Mouse (Mus musculus): ENCODE results near the gene Foxn4. TPM values are rescaled to one million over a fixed set of nuclear protein-coding genes. Genes with fewer than 3 reads are reported as not detected.

The Foxn4 gene
- polyA plus RNA-seq, 1 experiment from 2014 or later = not detected

DNA sequence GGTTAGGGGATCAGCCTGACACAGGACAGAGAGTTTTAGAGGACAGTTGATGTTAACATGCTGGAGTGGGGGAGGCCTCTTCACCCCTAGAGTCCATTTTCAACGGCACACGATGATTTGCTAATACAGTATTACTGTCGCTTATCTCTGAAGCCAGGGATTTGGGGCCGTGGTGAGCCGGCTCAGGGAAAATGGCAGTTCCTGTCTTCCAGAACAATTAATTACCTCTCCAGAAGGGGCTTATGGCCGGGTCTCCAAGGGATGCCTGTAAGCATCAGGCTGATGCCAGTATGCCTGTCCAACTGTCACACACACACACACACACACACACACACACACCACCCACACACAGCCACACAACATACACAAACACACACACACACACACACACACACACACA, 8.7 kb upstream of the Foxn4 start:
- DNase-seq = no peak
- Histone ChIP-seq H3K9ac (replicated peaks) (no peak overlapping the region), H3K9me3 (ENCODE audit: low read length) (no peaks in the 10 kb centered on the region), H3K27me3 (ENCODE audit: insufficient read depth, low read length) (no peaks in the 10 kb centered on the region), H3K4me1 (ENCODE audit: insufficient read depth) (no peaks in the 10 kb centered on the region), H3K4me3 (ENCODE audit: low read depth, low read length) (no peak overlapping the region), H3K36me3 (replicated peaks; ENCODE audit: insufficient read depth, low read length) (no peaks in the 10 kb centered on the region), H3K4me2 (ENCODE audit: low read depth, low read length) (no peak overlapping the region), H3K27ac (ENCODE audit: low read depth) (no peak overlapping the region)
- TF ChIP-seq EP300 (IDR thresholded peaks at IDR 0.05; ENCODE audit: low read depth) (no peak), CTCF (IDR thresholded peaks at IDR 0.05; ENCODE audit: low read depth) (no peak)
- ATAC-seq = no peak
- WGBS (ENCODE audit: insufficient replicate concordance) = 29% methylated on average over 6 of the region's 6 CpGs

DNA sequence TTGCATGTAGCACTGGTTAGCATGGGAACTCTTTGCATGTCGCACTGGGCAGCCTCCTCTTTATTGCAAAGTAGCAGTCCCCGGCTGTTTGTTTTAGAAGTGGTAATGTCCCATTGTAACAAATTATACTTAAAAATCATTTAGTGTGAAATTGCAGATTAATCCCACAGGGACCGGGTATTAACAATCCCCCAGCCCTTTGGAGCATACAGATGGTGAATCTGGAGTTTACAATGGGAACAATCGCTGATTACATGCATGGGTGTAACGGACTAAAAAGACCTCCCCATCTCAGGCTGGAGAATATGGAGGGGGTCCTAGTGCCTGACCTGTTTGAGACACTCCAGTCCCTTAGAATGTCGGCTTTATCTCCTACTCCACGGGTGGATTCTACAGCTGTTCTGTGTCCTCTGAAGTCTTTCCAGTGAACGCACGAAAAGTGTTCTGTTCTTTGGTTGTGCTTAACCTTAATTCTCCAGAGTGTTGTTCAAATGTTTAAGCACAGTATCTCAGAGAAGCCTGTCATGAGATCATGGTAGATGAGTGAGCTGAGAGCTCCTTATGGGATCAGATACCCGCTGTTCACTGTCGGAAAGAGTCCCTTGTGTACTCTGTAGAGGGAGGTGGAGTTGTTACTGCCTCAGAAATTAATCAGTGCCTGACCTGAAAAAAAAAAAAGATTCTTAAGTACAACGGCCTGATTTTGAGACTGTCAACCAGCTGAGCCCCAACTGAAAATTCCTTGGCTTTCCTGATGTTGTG, 6.0 kb upstream of the Foxn4 start:
- TF ChIP-seq CTCF (IDR thresholded peaks at IDR 0.05; ENCODE audit: low read depth) (no peak), EP300 (IDR thresholded peaks at IDR 0.05; ENCODE audit: low read depth) (no peak)
- no peaks in the 10 kb centered on the region for H3K9me3 ChIP-seq (ENCODE audit: low read length)
- H3K9ac ChIP-seq (replicated peaks) = no peak overlapping the region
- WGBS (ENCODE audit: insufficient replicate concordance) = 58% methylated on average over 12 of the region's 12 CpGs
- no peaks in the 10 kb centered on the region for H3K4me1 ChIP-seq (ENCODE audit: insufficient read depth)
- H3K27me3 ChIP-seq (ENCODE audit: insufficient read depth, low read length) = peaks cover 20% of the 10 kb centered on the region
- no peak overlapping the region for H3K27ac ChIP-seq (ENCODE audit: low read depth)
- H3K36me3 ChIP-seq (replicated peaks; ENCODE audit: insufficient read depth, low read length) = no peaks in the 10 kb centered on the region
- ATAC-seq = no peak
- no peak for DNase-seq
- no peak overlapping the region for H3K4me2 ChIP-seq (ENCODE audit: low read depth, low read length)
- no peak overlapping the region for H3K4me3 ChIP-seq (ENCODE audit: low read depth, low read length)

GRCm38 (mm10) chr5:114275991-114276390, 2.4 kb upstream of the Foxn4 start:
- H3K36me3 ChIP-seq (replicated peaks; ENCODE audit: insufficient read depth, low read length) = no peaks in the 10 kb centered on the region
- no peak for ATAC-seq
- DNase-seq = no peak
- H3K27ac ChIP-seq (ENCODE audit: low read depth) = no peak overlapping the region
- H3K9ac ChIP-seq (replicated peaks) = no peak overlapping the region
- H3K27me3 ChIP-seq (ENCODE audit: insufficient read depth, low read length) = peaks cover 55% of the 10 kb centered on the region
- H3K4me2 ChIP-seq (ENCODE audit: low read depth, low read length) = no peak overlapping the region
- H3K4me3 ChIP-seq (ENCODE audit: low read depth, low read length) = no peak overlapping the region
- no peaks in the 10 kb centered on the region for H3K9me3 ChIP-seq (ENCODE audit: low read length)
- TF ChIP-seq CTCF (IDR thresholded peaks at IDR 0.05; ENCODE audit: low read depth) = no peak
- TF ChIP-seq EP300 (IDR thresholded peaks at IDR 0.05; ENCODE audit: low read depth) = no peak
- WGBS (ENCODE audit: insufficient replicate concordance) = 32% methylated on average over 16 of the region's 16 CpGs
- H3K4me1 ChIP-seq (ENCODE audit: insufficient read depth) = no peaks in the 10 kb centered on the region

DNA sequence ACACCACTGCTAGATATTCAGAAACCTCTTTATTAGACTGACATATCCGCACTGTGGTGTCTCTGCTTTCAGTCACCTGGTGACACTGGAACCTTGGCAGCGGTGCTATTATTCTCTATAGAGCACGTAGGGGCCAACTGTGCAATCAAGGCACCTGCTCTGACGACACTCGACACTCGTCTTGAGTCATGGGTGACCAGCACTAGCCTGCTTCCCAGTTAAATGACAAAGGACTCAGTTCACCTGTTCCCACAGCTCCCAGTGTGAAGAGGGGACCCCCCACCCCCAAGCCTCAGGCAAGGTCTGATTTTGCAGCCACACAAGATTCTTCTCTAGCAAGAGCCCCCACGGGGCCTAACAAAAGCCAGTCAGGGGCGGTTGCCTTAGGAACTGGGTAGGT, 1.7 kb upstream of the Foxn4 start:
- no peaks in the 10 kb centered on the region for H3K4me1 ChIP-seq (ENCODE audit: insufficient read depth)
- TF ChIP-seq EP300 (IDR thresholded peaks at IDR 0.05; ENCODE audit: low read depth) (no peak), CTCF (IDR thresholded peaks at IDR 0.05; ENCODE audit: low read depth) (no peak)

DNA sequence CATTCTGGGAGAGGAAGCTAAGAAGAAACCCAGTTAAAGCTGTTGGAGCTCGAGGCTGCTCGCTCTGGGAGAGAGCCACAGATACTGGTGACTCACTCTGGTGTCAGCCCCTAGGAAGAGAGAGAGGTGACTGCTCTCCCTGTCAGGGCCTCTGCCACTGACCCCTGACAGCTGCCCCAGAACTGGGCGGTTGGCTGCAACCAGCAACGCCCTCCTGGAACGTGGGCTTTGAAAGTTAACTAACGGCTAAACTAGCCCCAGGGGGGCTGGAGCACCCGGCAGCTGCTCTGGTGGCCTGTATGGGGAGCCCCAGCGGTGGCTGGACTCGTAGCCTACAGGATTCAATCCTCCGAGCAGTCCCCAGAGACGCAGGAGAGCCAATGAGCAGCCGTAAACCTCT, 3.6 kb downstream of the Foxn4 start:
- WGBS (ENCODE audit: insufficient replicate concordance) = 21% methylated on average over 12 of the region's 12 CpGs
- Histone ChIP-seq H3K9me3 (ENCODE audit: low read length) (no peaks in the 10 kb centered on the region), H3K27ac (ENCODE audit: low read depth) (no peak overlapping the region), H3K27me3 (ENCODE audit: insufficient read depth, low read length) (peaks cover 56% of the 10 kb centered on the region), H3K4me1 (ENCODE audit: insufficient read depth) (no peaks in the 10 kb centered on the region), H3K36me3 (replicated peaks; ENCODE audit: insufficient read depth, low read length) (no peaks in the 10 kb centered on the region), H3K4me2 (ENCODE audit: low read depth, low read length) (no peak overlapping the region), H3K4me3 (ENCODE audit: low read depth, low read length) (no peak overlapping the region), H3K9ac (replicated peaks) (no peak overlapping the region)
- TF ChIP-seq EP300 (IDR thresholded peaks at IDR 0.05; ENCODE audit: low read depth) = no peak
- no peak for TF ChIP-seq CTCF (IDR thresholded peaks at IDR 0.05; ENCODE audit: low read depth)
- no peak for DNase-seq
- peak; percentile 69 for ATAC-seq

More for the DNA sequence above, 1.7 kb upstream of the Foxn4 start:
- H3K9me3 ChIP-seq (ENCODE audit: low read length) = no peaks in the 10 kb centered on the region
- H3K4me2 ChIP-seq (ENCODE audit: low read depth, low read length) = no peak overlapping the region
- H3K27me3 ChIP-seq (ENCODE audit: insufficient read depth, low read length) = peaks cover 60% of the 10 kb centered on the region
- ATAC-seq = no peak
- H3K36me3 ChIP-seq (replicated peaks; ENCODE audit: insufficient read depth, low read length) = no peaks in the 10 kb centered on the region
- H3K4me3 ChIP-seq (ENCODE audit: low read depth, low read length) = no peak overlapping the region
- DNase-seq = no peak
- WGBS (ENCODE audit: insufficient replicate concordance) = 30% methylated on average over 8 of the region's 8 CpGs
- no peak overlapping the region for H3K27ac ChIP-seq (ENCODE audit: low read depth)
- H3K9ac ChIP-seq (replicated peaks) = no peak overlapping the region

DNA sequence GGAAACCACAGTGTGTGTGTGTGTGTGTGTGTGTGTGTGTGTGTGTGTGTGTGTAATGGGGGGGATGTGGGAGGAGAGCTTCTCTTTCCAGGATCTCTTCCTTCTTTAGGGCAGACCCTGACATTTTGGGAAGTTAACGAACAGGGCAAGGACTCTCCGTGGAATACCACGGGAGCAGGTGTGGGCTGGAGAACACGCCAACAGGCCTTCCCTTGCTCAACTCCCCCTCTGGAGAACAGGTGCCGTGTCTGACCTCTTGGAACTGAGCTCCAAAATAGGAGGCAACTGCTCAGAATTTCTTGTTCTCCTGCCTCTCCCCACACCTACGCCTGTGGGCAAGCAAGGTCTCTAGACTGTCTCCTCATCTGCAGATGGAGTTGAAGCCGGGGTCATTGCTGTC, 4.1 kb downstream of the Foxn4 start:
- Histone ChIP-seq H3K9ac (replicated peaks) (no peak overlapping the region), H3K9me3 (ENCODE audit: low read length) (no peaks in the 10 kb centered on the region), H3K4me1 (ENCODE audit: insufficient read depth) (no peaks in the 10 kb centered on the region), H3K4me3 (ENCODE audit: low read depth, low read length) (no peak overlapping the region), H3K36me3 (replicated peaks; ENCODE audit: insufficient read depth, low read length) (no peaks in the 10 kb centered on the region), H3K4me2 (ENCODE audit: low read depth, low read length) (no peak overlapping the region), H3K27ac (ENCODE audit: low read depth) (no peak overlapping the region), H3K27me3 (ENCODE audit: insufficient read depth, low read length) (peaks cover 51% of the 10 kb centered on the region)
- no peak for ATAC-seq
- no peak for DNase-seq
- WGBS (ENCODE audit: insufficient replicate concordance) = 22% methylated on average over 7 of the region's 7 CpGs
- TF ChIP-seq EP300 (IDR thresholded peaks at IDR 0.05; ENCODE audit: low read depth) (no peak), CTCF (IDR thresholded peaks at IDR 0.05; ENCODE audit: low read depth) (no peak)
